Mouse (Mus musculus): ENCODE results near the gene Cldn19.

GRCm38 (mm10) chr4:119262483-119262882, 7.3 kb downstream of the Cldn19 start:
- TF ChIP-seq POLR2A (IDR thresholded peaks at IDR 0.05; ENCODE audit: insufficient read depth, low read length) (no peak), CTCF (IDR thresholded peaks at IDR 0.05; ENCODE audit: low read depth, low read length) (no peak), EP300 (IDR thresholded peaks at IDR 0.05; ENCODE audit: insufficient read depth, low read depth, low read length) (no peak)
